Mouse (Mus musculus) myocyte (in vitro differentiated cells): ENCODE measurements around the gene Nid2.

Source experiments
- E2F4 ChIP-seq: IDR thresholded peaks from one replicate; pipeline ENCODE4 v1.6.1; 2011; ENCODE audit warnings: mild to moderate bottlenecking, control low read depth, moderate library complexity; ENCODE audit not compliant: insufficient read depth
- MAX ChIP-seq: IDR thresholded peaks from one replicate; pipeline ENCODE4 v1.6.1; 2011; ENCODE audit warnings: low read depth, mild to moderate bottlenecking, control low read depth
- POLR2A ChIP-seq: IDR thresholded peaks from one replicate; pipeline ENCODE4 v1.6.1; 2011; ENCODE audit warnings: low read depth, mild to moderate bottlenecking, control low read depth, moderate library complexity; ENCODE audit not compliant: insufficient read length
- REST ChIP-seq: IDR thresholded peaks from one replicate; pipeline ENCODE4 v1.6.1; 2011; ENCODE audit warnings: mild to moderate bottlenecking, control low read depth, moderate library complexity; ENCODE audit not compliant: insufficient read depth, insufficient read length

GRCm38 (mm10) chr14:19774036-19774628, 23.1 kb downstream of the Nid2 start:
- TF ChIP-seq REST (no peak), MAX (no peak), POLR2A (no peak), E2F4 (no peak)
